Mouse (Mus musculus): ENCODE measurements around the gene Gtf2ird2.

GRCm38 (mm10) chr5:134268751-134269150 is 84.9 kb downstream of the Gtf2ird2 start:
- no peak for TF ChIP-seq CTCF (IDR thresholded peaks at IDR 0.05; ENCODE audit: low read depth, low read length)
- no peak for TF ChIP-seq GATA1 (IDR thresholded peaks at IDR 0.05; ENCODE audit: borderline replicate concordance, low read length)
- no peak for TF ChIP-seq GATA2 (IDR thresholded peaks at IDR 0.05; ENCODE audit: borderline replicate concordance, low read depth, low read length)
- no peak for TF ChIP-seq TAL1 (conservative IDR thresholded peaks at IDR 0.05; ENCODE audit: low read depth, low read length)
